Comparison of ENCODE assay signal across 9 mouse cellular contexts in the genomic region with DNA sequence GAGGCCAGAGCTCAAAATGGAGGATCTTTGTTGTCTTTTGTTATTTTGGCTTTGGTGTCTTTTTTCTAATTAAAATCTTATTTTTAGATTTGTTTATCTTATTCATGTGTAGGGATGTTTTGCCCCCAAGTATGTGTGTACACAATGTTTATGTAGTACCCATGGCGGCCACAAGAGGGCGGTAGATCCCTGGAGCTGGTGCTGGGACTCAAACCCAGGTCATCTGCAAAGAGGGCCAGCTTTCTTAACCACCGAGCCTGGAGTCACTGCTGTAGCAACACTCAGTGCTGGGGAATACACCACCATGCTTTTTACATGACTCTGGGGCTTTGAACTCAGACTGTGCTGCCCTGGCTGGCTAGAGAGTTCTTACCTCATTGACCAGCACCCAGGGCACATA. TPM values are rescaled to one million over a fixed set of nuclear protein-coding genes. Genes with fewer than 3 reads are reported as not detected.
DNase-seq lines count a peak whose midpoint lies in the region; TF ChIP-seq lines count a peak whose summit lies in the region.
"Had no signal": no experiment of that assay in that cellular context is flagged by ENCODE, and none has a peak within 500 bp of the region (broad histone marks: within the 10 kb centered on the region; RNA-seq: fewer than 3 reads in every experiment).

No protein-coding gene starts in this region.

- no peaks in the 10 kb centered on the region for H3K79me2 ChIP-seq in liver, adult 2 months (ENCODE audit: control insufficient read depth, insufficient read depth, low read length)

- peak overlapping the region; percentile 36 for H3K27ac ChIP-seq in liver, adult 2 months (replicated peaks; ENCODE audit: insufficient read depth, low read depth, low read length)
- H3K27ac ChIP-seq: embryonic facial prominence, embryonic 15.5 days; limb, embryonic 12.5 days had no signal

- 1% methylated on average over 3 of the region's 3 CpGs for WGBS in liver, adult 2 months

- DNase-seq in layer of hippocampus, adult 9-11 months: peak; percentile 35
- DNase-seq in layer of hippocampus, postnatal 36 days: no peak
- DNase-seq in NIH3T3 (ENCODE audit: low read depth): peak; percentile 78
- peak; percentile 68 for DNase-seq in cerebellum, adult 9-11 months
- DNase-seq in liver, adult 2 months (ENCODE audit: extremely low read depth, low read depth, low spot score): no peak
- DNase-seq in spleen, postnatal 4 days (ENCODE audit: low spot score in 2 of 2): peak; percentile 83 to 95
- DNase-seq in ovary, postnatal 14 days (ENCODE audit: low spot score): no peak

- peak; percentile 88 for TF ChIP-seq CTCF in liver, adult 2 months (IDR thresholded peaks at IDR 0.05; ENCODE audit: low read depth, low read length)

- H3K36me3 ChIP-seq in liver, adult 2 months (ENCODE audit: control insufficient read depth, insufficient read depth, low read length): no peaks in the 10 kb centered on the region

- H3K4me1 ChIP-seq in liver, adult 2 months (ENCODE audit: control insufficient read depth, insufficient read depth, low read length): peaks cover 18% of the 10 kb centered on the region

- no peak for TF ChIP-seq POLR2A in liver, adult 2 months (IDR thresholded peaks at IDR 0.05; ENCODE audit: extremely low read depth, insufficient read depth, low read length)

- no peak overlapping the region for H3K4me3 ChIP-seq in liver, adult 2 months (ENCODE audit: insufficient read depth, low read depth, low read length)
- H3K4me3 ChIP-seq: embryonic facial prominence, embryonic 15.5 days; limb, embryonic 12.5 days had no signal

- no peaks in the 10 kb centered on the region for H3K27me3 ChIP-seq in liver, adult 2 months (ENCODE audit: control insufficient read depth, insufficient read depth, low read length)
- H3K27me3 ChIP-seq: embryonic facial prominence, embryonic 15.5 days; limb, embryonic 12.5 days had no signal

- no peak overlapping the region for H3K9ac ChIP-seq in liver, adult 2 months (ENCODE audit: low read depth, low read length)
- H3K9ac ChIP-seq: embryonic facial prominence, embryonic 15.5 days; limb, embryonic 12.5 days had no signal

RNA-seq across cellular contexts. Expression of gene Mpv17l2, which starts 2.6 kb away (rescaled TPM):
- total RNA-seq in layer of hippocampus, postnatal 36 days (2021): 10 to 100 TPM; 34.3 to 35.8 TPM
- total RNA-seq in liver, adult 2 months (2014; rRNA removed): 13.7 and 20.9 TPM in 2 replicates
- polyA plus RNA-seq in liver, adult 2 months (2012; rRNA removed): 33.9 and 39.3 TPM in 2 replicates

RNA-seq across cellular contexts. Expression of gene Rab3a, which starts 8.9 kb away (rescaled TPM):
- total RNA-seq in layer of hippocampus, postnatal 36 days (2021): 100 to 1,000 TPM; 729 to 765 TPM
- 2.7 and 4.1 TPM in 2 replicates for total RNA-seq in liver, adult 2 months (2014; rRNA removed)
- 10.4 and 11.9 TPM in 2 replicates for polyA plus RNA-seq in liver, adult 2 months (2012; rRNA removed)

RNA-seq across cellular contexts. Expression of gene Pik3r2, which starts 13.2 kb away (rescaled TPM):
- total RNA-seq in layer of hippocampus, postnatal 36 days (2021): 100 to 1,000 TPM; 153 to 158 TPM
- 7.7 and 10.9 TPM in 2 replicates for total RNA-seq in liver, adult 2 months (2014; rRNA removed)
- polyA plus RNA-seq in liver, adult 2 months (2012; rRNA removed): 38.2 and 53.9 TPM in 2 replicates

RNA-seq across cellular contexts. Expression of gene Pde4c, which starts 39.8 kb away (rescaled TPM):
- total RNA-seq in layer of hippocampus, postnatal 36 days (2021): 1 to 10 TPM; 1.5 to 2.4 TPM
- 10.6 and 16.3 TPM in 2 replicates for total RNA-seq in liver, adult 2 months (2014; rRNA removed)
- 26.5 and 28.0 TPM in 2 replicates for polyA plus RNA-seq in liver, adult 2 months (2012; rRNA removed)

RNA-seq across cellular contexts. Expression of gene Mast3, which starts 41.5 kb away (rescaled TPM):
- 100 to 1,000 TPM; 452 to 459 TPM for total RNA-seq in layer of hippocampus, postnatal 36 days (2021)
- total RNA-seq in liver, adult 2 months (2014; rRNA removed): 14.8 and 16.7 TPM in 2 replicates
- polyA plus RNA-seq in liver, adult 2 months (2012; rRNA removed): 21.2 and 29.0 TPM in 2 replicates

Comparison
In these comparisons a context has a peak if more than half of its experiments do, and no peak if none do; other contexts are left out.
1. DNase-seq: peak in layer of hippocampus, adult 9-11 months (single experiment), NIH3T3 (single experiment), cerebellum, adult 9-11 months (single experiment) and spleen, postnatal 4 days (2 of 2); none in layer of hippocampus, postnatal 36 days (0 of 2), liver, adult 2 months (single experiment) and ovary, postnatal 14 days (single experiment).
2. RNA of gene Rab3a, which starts 8.9 kb away (total RNA-seq): 729 to 765 TPM in layer of hippocampus, postnatal 36 days; 2.7 to 4.1 TPM in liver, adult 2 months; every median in the first group is over 100 times any median in the second.
3. RNA of gene Pik3r2, which starts 13.2 kb away (total RNA-seq): 153 to 158 TPM in layer of hippocampus, postnatal 36 days; 7.7 to 10.9 TPM in liver, adult 2 months; every median in the first group is over 10 times any median in the second.